Mouse (Mus musculus): Measurements from ENCODE around the gene Rasa3. TPM values are rescaled to one million over a fixed set of nuclear protein-coding genes. Genes with fewer than 3 reads are reported as not detected.

Rasa3 gene
- polyA plus RNA-seq, 1 experiment from 2014 or later: 28.5 TPM

DNA sequence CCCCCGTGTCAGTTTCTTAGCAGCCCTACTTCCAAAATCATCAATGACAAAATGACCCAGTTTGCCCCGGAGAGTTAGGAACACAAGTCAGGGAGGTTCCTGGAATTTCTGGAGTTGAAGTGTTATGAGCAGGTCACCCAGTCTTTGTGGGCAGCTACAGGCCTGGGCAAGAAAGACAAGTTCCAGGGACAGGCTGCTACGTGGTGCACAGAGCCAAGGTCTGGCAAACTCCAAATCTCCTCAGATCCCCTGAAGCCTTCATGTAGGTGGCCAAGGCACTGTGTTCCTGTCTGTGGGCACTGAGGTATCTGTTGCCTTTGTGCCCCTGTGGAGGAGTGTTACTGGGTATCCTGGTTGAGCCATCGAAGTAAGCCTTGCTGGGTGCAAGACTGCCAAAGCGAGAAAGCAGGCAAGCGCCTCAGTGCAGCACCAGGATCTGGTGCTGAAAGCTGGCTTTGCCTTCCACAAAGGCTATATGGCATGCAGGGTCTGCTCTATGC lies 12.6 kb downstream of the Rasa3 start:
- no peak for ATAC-seq
- H3K4me1 ChIP-seq (ENCODE audit: insufficient read depth, low read depth, low read length): peaks cover 5% of the 10 kb centered on the region; the same call in 1 of the 2 replicates
- no peaks in the 10 kb centered on the region for H3K36me3 ChIP-seq (ENCODE audit: insufficient read depth, low read length)
- H3K9me3 ChIP-seq (ENCODE audit: low read length): no peaks in the 10 kb centered on the region
- no peak for DNase-seq (ENCODE audit: low spot score)
- H3K9ac ChIP-seq (replicated peaks; ENCODE audit: low read depth): no peak overlapping the region
- no peak overlapping the region for H3K4me2 ChIP-seq (replicated peaks; ENCODE audit: low read depth, low read length)
- TF ChIP-seq CTCF (IDR thresholded peaks at IDR 0.05) (no peak), EP300 (IDR thresholded peaks at IDR 0.05) (no peak)
- no peak overlapping the region for H3K27ac ChIP-seq (ENCODE audit: low read length)
- 77% methylated on average over 6 of the region's 6 CpGs for WGBS
- no peaks in the 10 kb centered on the region for H3K27me3 ChIP-seq (replicated peaks; ENCODE audit: insufficient read depth, low read length)
- no peak overlapping the region for H3K4me3 ChIP-seq (ENCODE audit: low read depth, low read length)

DNA sequence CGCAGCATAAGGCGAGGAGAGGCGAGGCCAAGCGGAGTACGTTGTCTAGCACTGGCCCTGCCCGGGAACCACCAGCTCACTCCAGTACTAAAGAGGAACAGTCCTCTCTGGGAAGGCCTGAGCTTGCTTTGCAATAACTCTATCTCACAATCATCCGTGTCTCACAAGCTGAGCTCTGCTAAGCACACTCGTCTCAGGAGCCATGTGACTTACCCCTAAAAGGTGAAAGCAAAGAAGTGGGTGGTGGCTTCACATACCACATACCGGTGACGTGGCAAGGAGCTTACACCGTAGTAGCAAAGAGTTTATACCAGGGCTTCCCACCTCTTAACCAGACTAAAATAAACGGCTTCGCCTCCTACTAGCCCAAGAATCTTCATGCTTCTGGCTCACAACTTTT lies 17.1 kb downstream of the Rasa3 start:
- no peak for TF ChIP-seq CTCF (IDR thresholded peaks at IDR 0.05)
- TF ChIP-seq EP300 (IDR thresholded peaks at IDR 0.05): no peak
- ATAC-seq (peak; percentile 71), DNase-seq (ENCODE audit: low spot score) (peak; percentile 66)
- H3K9me3 ChIP-seq (ENCODE audit: low read length): no peaks in the 10 kb centered on the region
- no peaks in the 10 kb centered on the region; the same call in 1 of the 2 replicates for H3K4me1 ChIP-seq (ENCODE audit: insufficient read depth, low read depth, low read length)
- H3K4me3 ChIP-seq (ENCODE audit: low read depth, low read length): no peak overlapping the region
- no peak overlapping the region for H3K9ac ChIP-seq (replicated peaks; ENCODE audit: low read depth)
- no peak overlapping the region for H3K27ac ChIP-seq (ENCODE audit: low read length)
- H3K4me2 ChIP-seq (replicated peaks; ENCODE audit: low read depth, low read length): no peak overlapping the region
- H3K36me3 ChIP-seq (ENCODE audit: insufficient read depth, low read length): no peaks in the 10 kb centered on the region
- no peaks in the 10 kb centered on the region for H3K27me3 ChIP-seq (replicated peaks; ENCODE audit: insufficient read depth, low read length)
- WGBS: 63% methylated on average over 13 of the region's 13 CpGs

DNA sequence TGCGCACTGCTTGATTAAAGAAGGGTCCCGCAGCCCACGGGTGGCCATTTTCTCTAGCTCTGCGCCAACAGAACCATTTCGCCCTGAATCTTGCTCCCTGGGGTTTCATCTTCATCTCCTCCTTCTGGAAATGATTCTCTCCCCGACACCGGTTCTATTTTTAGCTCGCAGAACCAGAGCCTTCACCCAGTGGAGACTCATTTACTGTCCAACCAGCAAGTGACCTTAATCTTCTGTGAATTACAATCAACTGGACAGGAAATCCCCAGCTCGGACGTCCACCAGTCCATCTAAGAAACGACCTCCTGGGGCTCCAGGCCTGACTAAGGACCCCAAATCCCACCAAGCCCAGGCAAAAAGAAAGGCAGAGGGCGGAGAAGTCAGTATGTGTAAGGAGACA lies 19.9 kb downstream of the Rasa3 start:
- Histone ChIP-seq H3K4me3 (ENCODE audit: low read depth, low read length) (no peak overlapping the region), H3K4me2 (replicated peaks; ENCODE audit: low read depth, low read length) (no peak overlapping the region), H3K9me3 (ENCODE audit: low read length) (no peaks in the 10 kb centered on the region), H3K9ac (replicated peaks; ENCODE audit: low read depth) (no peak overlapping the region), H3K36me3 (ENCODE audit: insufficient read depth, low read length) (no peaks in the 10 kb centered on the region), H3K4me1 (ENCODE audit: insufficient read depth, low read depth, low read length) (0 out of 2 replicates have a peak, but pooled peaks cover 3% of the 10 kb centered on the region), H3K27ac (ENCODE audit: low read length) (no peak overlapping the region), H3K27me3 (replicated peaks; ENCODE audit: insufficient read depth, low read length) (no peaks in the 10 kb centered on the region)
- TF ChIP-seq EP300 (IDR thresholded peaks at IDR 0.05) (no peak), CTCF (IDR thresholded peaks at IDR 0.05) (no peak)
- 71% methylated on average over 12 of the region's 12 CpGs for WGBS
- DNase-seq (ENCODE audit: low spot score) (no peak), ATAC-seq (no peak)

DNA sequence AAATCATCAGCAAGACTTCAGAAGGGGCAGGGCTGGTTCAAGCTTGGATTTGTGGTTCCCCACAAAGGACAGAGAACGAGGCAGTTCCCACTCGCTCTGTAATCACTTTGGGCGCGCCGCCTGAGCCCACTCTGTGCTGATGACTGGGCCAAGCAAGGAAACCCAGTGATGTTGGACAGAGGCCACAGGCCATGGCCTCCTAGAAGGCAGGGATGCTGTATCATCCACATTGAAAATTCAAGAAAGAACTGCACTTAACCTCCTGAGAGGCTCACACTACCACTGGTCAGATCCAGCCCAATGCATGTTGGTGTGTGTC lies 22.4 kb downstream of the Rasa3 start:
- H3K27ac ChIP-seq (ENCODE audit: low read length): peak overlapping the region; percentile 59; the same call in 1 of the 2 replicates
- 87% methylated on average over 5 of the region's 5 CpGs for whole genome bisulfite sequencing
- ATAC-seq: no peak

DNA sequence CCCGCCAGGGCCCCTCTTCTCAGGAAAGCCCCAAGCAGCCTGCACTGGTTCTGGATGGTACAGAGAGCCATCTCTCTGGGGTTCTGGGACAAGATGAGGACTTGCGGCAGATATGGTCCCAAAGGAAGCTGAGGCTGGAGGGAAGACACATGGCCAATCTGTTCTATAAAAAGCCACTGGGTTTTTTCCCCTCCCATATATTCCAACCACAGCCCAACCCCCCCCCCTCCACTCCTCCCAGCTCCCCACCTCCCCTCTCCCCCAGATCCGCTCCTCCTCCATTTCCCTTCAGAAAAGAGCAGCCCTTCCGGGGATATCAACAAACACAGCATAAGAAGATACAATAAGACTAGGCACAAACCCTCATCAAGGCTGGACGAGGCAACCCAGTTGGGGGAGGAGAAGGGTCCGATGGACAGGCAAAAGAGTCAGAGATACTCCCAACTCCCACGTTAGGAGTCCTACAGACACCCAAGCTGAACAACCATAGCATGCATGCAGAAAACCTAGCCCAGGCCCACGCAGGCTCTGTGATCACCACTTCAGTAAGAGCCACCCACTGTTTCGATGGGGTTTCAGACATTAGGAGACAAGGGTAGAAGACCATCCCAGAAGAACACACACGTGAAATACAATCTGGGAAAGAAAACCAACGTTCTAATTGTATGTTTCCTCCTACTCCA lies 22.9 kb downstream of the Rasa3 start:
- no peak overlapping the region for H3K9ac ChIP-seq (replicated peaks; ENCODE audit: low read depth)
- peak; percentile 60 for ATAC-seq
- no peaks in the 10 kb centered on the region for H3K9me3 ChIP-seq (ENCODE audit: low read length)
- DNase-seq (ENCODE audit: low spot score): peak; percentile 50
- TF ChIP-seq CTCF (IDR thresholded peaks at IDR 0.05): no peak
- no peak for TF ChIP-seq EP300 (IDR thresholded peaks at IDR 0.05)
- WGBS: 58% methylated on average over 11 of the region's 11 CpGs
- H3K27me3 ChIP-seq (replicated peaks; ENCODE audit: insufficient read depth, low read length): no peaks in the 10 kb centered on the region
- no peak overlapping the region for H3K4me2 ChIP-seq (replicated peaks; ENCODE audit: low read depth, low read length)
- peak overlapping the region; percentile 59; the same call in 1 of the 2 replicates for H3K27ac ChIP-seq (ENCODE audit: low read length)
- H3K36me3 ChIP-seq (ENCODE audit: insufficient read depth, low read length): no peaks in the 10 kb centered on the region
- no peak overlapping the region for H3K4me3 ChIP-seq (ENCODE audit: low read depth, low read length)
- H3K4me1 ChIP-seq (ENCODE audit: insufficient read depth, low read depth, low read length): peaks cover 3% of the 10 kb centered on the region; the same call in 1 of the 2 replicates

More for the DNA sequence above, 22.4 kb downstream of the Rasa3 start:
- H3K27me3 ChIP-seq (replicated peaks; ENCODE audit: insufficient read depth, low read length): no peaks in the 10 kb centered on the region
- H3K9ac ChIP-seq (replicated peaks; ENCODE audit: low read depth): no peak overlapping the region
- H3K4me2 ChIP-seq (replicated peaks; ENCODE audit: low read depth, low read length): no peak overlapping the region
- no peaks in the 10 kb centered on the region for H3K9me3 ChIP-seq (ENCODE audit: low read length)
- DNase-seq (ENCODE audit: low spot score): no peak
- H3K4me1 ChIP-seq (ENCODE audit: insufficient read depth, low read depth, low read length): peaks cover 3% of the 10 kb centered on the region; the same call in 1 of the 2 replicates
- no peak overlapping the region for H3K4me3 ChIP-seq (ENCODE audit: low read depth, low read length)
- no peak for TF ChIP-seq CTCF (IDR thresholded peaks at IDR 0.05)
- TF ChIP-seq EP300 (IDR thresholded peaks at IDR 0.05): no peak
- H3K36me3 ChIP-seq (ENCODE audit: insufficient read depth, low read length): no peaks in the 10 kb centered on the region

DNA sequence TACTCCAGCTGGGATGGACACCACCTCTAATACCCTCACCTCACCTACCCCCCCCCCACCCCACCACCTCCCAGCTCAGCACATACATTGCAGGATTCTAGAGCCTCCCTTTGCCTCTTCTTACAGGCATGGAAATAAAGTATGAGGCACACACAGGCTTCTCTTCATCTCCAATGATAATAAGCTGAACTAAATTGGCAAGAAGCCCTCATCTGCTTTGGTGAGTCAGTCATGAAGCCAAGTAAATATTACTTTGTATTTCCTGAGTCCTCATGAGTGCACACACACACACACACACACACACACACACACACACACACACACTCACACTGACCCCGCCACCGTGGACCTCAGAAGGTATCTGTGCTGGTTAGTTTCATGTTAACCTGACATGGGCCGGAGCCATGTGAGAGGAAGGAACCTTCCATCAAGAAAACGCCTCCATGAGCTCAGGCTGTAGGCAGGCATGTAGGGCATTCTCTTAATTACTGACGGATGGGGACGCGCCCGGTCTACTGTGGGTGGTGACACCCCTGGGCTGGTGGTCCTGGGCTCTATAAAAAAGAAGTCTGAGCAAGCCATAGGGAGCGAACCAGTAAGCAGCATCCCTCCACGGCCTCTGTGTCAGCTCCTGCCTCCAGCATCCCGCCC lies 26.7 kb downstream of the Rasa3 start:
- no peaks in the 10 kb centered on the region for H3K27me3 ChIP-seq (replicated peaks; ENCODE audit: insufficient read depth, low read length)
- H3K9ac ChIP-seq (replicated peaks; ENCODE audit: low read depth): no peak overlapping the region
- DNase-seq (ENCODE audit: low spot score) (peak; percentile 63), ATAC-seq (no peak)
- no peaks in the 10 kb centered on the region for H3K36me3 ChIP-seq (ENCODE audit: insufficient read depth, low read length)
- H3K4me1 ChIP-seq (ENCODE audit: insufficient read depth, low read depth, low read length): peaks cover 14% of the 10 kb centered on the region; the same call in 1 of the 2 replicates
- H3K4me3 ChIP-seq (ENCODE audit: low read depth, low read length): no peak overlapping the region
- peak overlapping the region; percentile 47; the same call in 1 of the 2 replicates for H3K27ac ChIP-seq (ENCODE audit: low read length)
- no peak overlapping the region for H3K4me2 ChIP-seq (replicated peaks; ENCODE audit: low read depth, low read length)
- no peaks in the 10 kb centered on the region for H3K9me3 ChIP-seq (ENCODE audit: low read length)
- WGBS: 80% methylated on average over 11 of the region's 11 CpGs
- no peak for TF ChIP-seq CTCF (IDR thresholded peaks at IDR 0.05)
- TF ChIP-seq EP300 (IDR thresholded peaks at IDR 0.05): no peak

All from lung, postnatal 0 days (tissue).